Mouse (Mus musculus): ENCODE measurements around the gene Gm20388.

- no peak for TF ChIP-seq POLR2A (IDR thresholded peaks at IDR 0.05; ENCODE audit: insufficient read depth, low read length)
- no peak for TF ChIP-seq CTCF (IDR thresholded peaks at IDR 0.05; ENCODE audit: low read depth, low read length)
- no peak for TF ChIP-seq EP300 (IDR thresholded peaks at IDR 0.05; ENCODE audit: insufficient read depth, low read depth, low read length)
Observed at GRCm38 (mm10) chr8:123503801-123504467, 3593.3 kb downstream of the Gm20388 start.

All from ES-Bruce4 (cell line).